In the genomic region with DNA sequence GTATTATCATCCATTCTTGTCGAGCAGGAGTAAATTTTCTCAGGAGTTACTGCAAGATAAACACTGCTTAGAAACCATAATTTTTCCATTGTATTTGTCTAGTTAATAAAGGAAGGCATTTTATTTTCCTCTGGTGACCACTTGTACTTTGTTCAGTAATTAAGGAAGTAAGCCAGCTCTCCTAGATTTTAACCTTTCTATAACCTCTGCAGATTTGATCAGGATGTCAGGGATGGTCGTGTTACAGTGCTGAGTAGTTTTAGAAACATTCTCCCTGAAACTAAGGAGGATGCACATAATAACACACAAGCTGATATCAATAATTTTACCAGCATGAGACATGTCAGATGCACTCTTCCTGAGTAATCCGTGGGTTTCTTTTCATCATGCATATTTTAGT, we compare ENCODE assay signal across 17 mouse cellular contexts.
"Had no signal": no experiment of that assay in that cellular context is flagged by ENCODE, and none has a peak within 500 bp of the region (broad histone marks: within the 10 kb centered on the region; RNA-seq: fewer than 3 reads in every experiment).

No protein-coding gene starts in this region.

- H3K36me3 ChIP-seq: liver, embryonic 15.5 days; lung, embryonic 15.5 days; midbrain, embryonic 13.5 days; stomach, embryonic 15.5 days had no signal

- H3K4me3 ChIP-seq: liver, embryonic 15.5 days; lung, embryonic 15.5 days; megakaryocyte, embryonic 14.5 days; midbrain, embryonic 13.5 days; stomach, embryonic 15.5 days had no signal

- H3K4me2 ChIP-seq: liver, embryonic 15.5 days; lung, embryonic 15.5 days; midbrain, embryonic 11.5 days; midbrain, embryonic 13.5 days; stomach, embryonic 15.5 days had no signal

- DNase-seq: liver, postnatal 0 days; lung, adult 2 months; lung, postnatal 14 days; lung, postnatal 36 days; right cerebral cortex, postnatal 14 days; thymus, adult 2 months; thymus, postnatal 25 days; thymus, postnatal 4 days had no signal

- H3K27ac ChIP-seq: liver, embryonic 15.5 days; lung, embryonic 15.5 days; macrophage; midbrain, embryonic 13.5 days; stomach, embryonic 15.5 days; stomach, postnatal 0 days had no signal

- ATAC-seq: liver, postnatal 0 days; lung, postnatal 0 days; midbrain, embryonic 13.5 days had no signal

- H3K4me1 ChIP-seq: liver, embryonic 15.5 days; lung, embryonic 15.5 days; megakaryocyte, embryonic 14.5 days; stomach, embryonic 15.5 days had no signal

- H3K9ac ChIP-seq: liver, embryonic 15.5 days; liver, postnatal 0 days; lung, embryonic 15.5 days; midbrain, embryonic 13.5 days; stomach, embryonic 15.5 days had no signal

- H3K9me3 ChIP-seq: liver, embryonic 15.5 days; lung, embryonic 15.5 days; megakaryocyte, embryonic 14.5 days; midbrain, embryonic 13.5 days; stomach, embryonic 15.5 days had no signal

- H3K27me3 ChIP-seq: liver, embryonic 15.5 days; lung, embryonic 15.5 days; megakaryocyte, embryonic 14.5 days; midbrain, embryonic 13.5 days; stomach, embryonic 15.5 days had no signal
